Mouse (Mus musculus): Measurements from ENCODE around the gene Crb1. TPM values are rescaled to one million over a fixed set of nuclear protein-coding genes. Genes with fewer than 3 reads are reported as not detected.
A peak's percentile ranks its signal among the peaks of the same experiment; 100 is the strongest.
"Not testable (repeated sequence)": the region's sequence is repeated elsewhere in the genome, so short reads cannot be mapped to it uniquely, and the experiment has no call there.

Crb1 gene
- polyA plus RNA-seq, 2 experiments = not detected

DNA sequence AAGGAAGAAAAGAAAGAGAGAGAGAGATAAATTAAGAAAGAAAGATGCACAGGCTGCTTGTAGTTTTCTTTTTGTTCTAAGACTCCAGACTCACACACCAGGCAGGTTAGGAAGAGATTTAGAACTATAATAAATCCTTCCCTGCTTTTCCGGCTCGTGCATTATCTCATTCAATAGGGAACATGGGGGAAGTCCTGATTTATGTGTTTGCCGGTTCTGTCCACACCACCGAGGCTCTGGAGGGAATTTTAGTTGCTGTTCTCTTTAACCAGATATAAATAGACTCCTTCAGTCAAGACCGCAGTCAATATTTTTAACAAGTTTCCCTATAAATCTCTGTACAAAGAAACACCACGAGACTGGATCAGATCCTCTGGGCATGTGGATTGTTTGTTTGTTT is 57.1 kb downstream of the Crb1 start:
- TF ChIP-seq CTCF (IDR thresholded peaks at IDR 0.05; ENCODE audit: low read depth) = no peak
- TF ChIP-seq EP300 (IDR thresholded peaks at IDR 0.05; ENCODE audit: low read depth) = no peak
- Histone ChIP-seq H3K27me3 (ENCODE audit: control insufficient read depth, insufficient read depth, low read length) (no peaks in the 10 kb centered on the region), H3K9me3 (ENCODE audit: control insufficient read depth, low read length) (no peaks in the 10 kb centered on the region), H3K27ac (no peak overlapping the region), H3K4me1 (replicated peaks; ENCODE audit: control insufficient read depth in 2 of 2, insufficient read depth in 2 of 2, low read length in 1 of 2) (no peaks in the 10 kb centered on the region), H3K4me2 (ENCODE audit: low read depth) (no peak overlapping the region), H3K4me3 (ENCODE audit: insufficient read depth in 1 of 2, low read depth in 2 of 2, low read length in 2 of 2) (no peak overlapping the region), H3K9ac (replicated peaks) (no peak overlapping the region), H3K36me3 (replicated peaks; ENCODE audit: control insufficient read depth, insufficient read depth, low read depth) (no peaks in the 10 kb centered on the region)
- DNase-seq (ENCODE audit: low read depth in 3 of 3, low spot score in 3 of 3) (no peak), ATAC-seq (ENCODE audit: insufficient read depth) (no peak)
- WGBS (ENCODE audit: insufficient replicate concordance) = 41% methylated on average over 6 of the region's 6 CpGs

DNA sequence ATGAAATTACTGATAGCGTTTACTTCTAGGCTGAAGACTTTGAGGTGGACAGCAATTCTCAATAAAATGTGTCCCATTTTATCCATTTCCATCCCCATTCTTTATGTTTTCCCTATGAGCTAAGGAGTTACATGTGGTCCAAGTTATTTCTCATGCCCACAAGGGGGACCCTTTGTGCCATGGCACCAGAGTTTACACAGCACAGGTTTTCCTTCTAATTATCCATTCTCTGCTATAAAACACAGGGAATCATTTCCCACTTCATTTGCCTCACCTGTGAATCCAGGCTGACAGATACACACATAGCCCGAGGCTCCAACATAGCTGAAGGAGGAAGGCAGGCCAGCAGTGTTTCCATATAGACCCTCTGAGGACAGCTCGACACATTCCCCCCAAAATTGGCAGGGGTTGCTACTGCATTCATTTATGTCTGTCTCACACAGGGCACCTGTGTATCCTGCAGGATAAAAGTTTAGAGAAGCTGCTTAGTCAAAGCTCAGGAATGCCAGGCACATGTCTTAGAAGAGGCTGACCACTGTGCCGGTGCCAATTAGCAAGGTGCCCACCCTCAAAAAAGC is 62.5 kb downstream of the Crb1 start:
- 60% methylated on average over 4 of the region's 4 CpGs for WGBS (ENCODE audit: insufficient replicate concordance)

DNA sequence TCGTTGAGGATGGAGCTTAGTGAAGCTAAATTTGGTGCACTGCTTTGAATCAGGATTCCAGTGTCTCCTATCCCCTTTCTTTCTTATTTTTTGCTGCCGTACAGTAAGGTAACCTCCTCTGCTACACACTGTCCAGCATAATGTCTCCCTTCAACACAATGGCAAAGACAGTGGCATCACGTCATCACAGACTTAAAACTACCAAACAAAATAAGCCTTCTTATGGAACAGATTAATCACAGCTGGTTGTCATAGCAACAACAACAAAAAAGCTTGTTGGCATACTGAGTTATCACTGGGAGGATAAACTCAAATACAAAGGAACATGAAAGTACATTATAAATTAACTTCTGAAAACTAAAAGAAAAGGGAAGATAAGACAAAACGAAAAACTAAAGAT is 68.0 kb downstream of the Crb1 start:
- Histone ChIP-seq H3K4me3 (ENCODE audit: insufficient read depth in 1 of 2, low read depth in 2 of 2, low read length in 2 of 2) (no peak overlapping the region), H3K4me1 (replicated peaks; ENCODE audit: control insufficient read depth in 2 of 2, insufficient read depth in 2 of 2, low read length in 1 of 2) (no peaks in the 10 kb centered on the region), H3K27me3 (ENCODE audit: control insufficient read depth, insufficient read depth, low read length) (no peaks in the 10 kb centered on the region), H3K4me2 (ENCODE audit: low read depth) (no peak overlapping the region), H3K9me3 (ENCODE audit: control insufficient read depth, low read length) (no peaks in the 10 kb centered on the region), H3K36me3 (replicated peaks; ENCODE audit: control insufficient read depth, insufficient read depth, low read depth) (no peaks in the 10 kb centered on the region), H3K27ac (no peak overlapping the region), H3K9ac (replicated peaks) (no peak overlapping the region)
- WGBS (ENCODE audit: insufficient replicate concordance) = 54% methylated on average over 4 of the region's 4 CpGs
- TF ChIP-seq CTCF (IDR thresholded peaks at IDR 0.05; ENCODE audit: low read depth) (no peak), EP300 (IDR thresholded peaks at IDR 0.05; ENCODE audit: low read depth) (no peak)
- DNase-seq (ENCODE audit: low read depth in 3 of 3, low spot score in 3 of 3) = no peak
- no peak for ATAC-seq (ENCODE audit: insufficient read depth)

More for the DNA sequence above, 62.5 kb downstream of the Crb1 start:
- H3K36me3 ChIP-seq (replicated peaks; ENCODE audit: control insufficient read depth, insufficient read depth, low read depth) = no peaks in the 10 kb centered on the region
- DNase-seq (ENCODE audit: low read depth in 3 of 3, low spot score in 3 of 3) (no peak), ATAC-seq (ENCODE audit: insufficient read depth) (no peak)
- H3K27ac ChIP-seq = no peak overlapping the region
- H3K9me3 ChIP-seq (ENCODE audit: control insufficient read depth, low read length) = no peaks in the 10 kb centered on the region
- TF ChIP-seq EP300 (IDR thresholded peaks at IDR 0.05; ENCODE audit: low read depth) (no peak), CTCF (IDR thresholded peaks at IDR 0.05; ENCODE audit: low read depth) (peak; percentile 13; the same call in 1 of the 2 replicates)
- no peak overlapping the region for H3K4me2 ChIP-seq (ENCODE audit: low read depth)
- H3K4me1 ChIP-seq (replicated peaks; ENCODE audit: control insufficient read depth in 2 of 2, insufficient read depth in 2 of 2, low read length in 1 of 2) = no peaks in the 10 kb centered on the region
- no peak overlapping the region for H3K9ac ChIP-seq (replicated peaks)
- H3K4me3 ChIP-seq (ENCODE audit: insufficient read depth in 1 of 2, low read depth in 2 of 2, low read length in 2 of 2) = no peak overlapping the region
- no peaks in the 10 kb centered on the region for H3K27me3 ChIP-seq (ENCODE audit: control insufficient read depth, insufficient read depth, low read length)

DNA sequence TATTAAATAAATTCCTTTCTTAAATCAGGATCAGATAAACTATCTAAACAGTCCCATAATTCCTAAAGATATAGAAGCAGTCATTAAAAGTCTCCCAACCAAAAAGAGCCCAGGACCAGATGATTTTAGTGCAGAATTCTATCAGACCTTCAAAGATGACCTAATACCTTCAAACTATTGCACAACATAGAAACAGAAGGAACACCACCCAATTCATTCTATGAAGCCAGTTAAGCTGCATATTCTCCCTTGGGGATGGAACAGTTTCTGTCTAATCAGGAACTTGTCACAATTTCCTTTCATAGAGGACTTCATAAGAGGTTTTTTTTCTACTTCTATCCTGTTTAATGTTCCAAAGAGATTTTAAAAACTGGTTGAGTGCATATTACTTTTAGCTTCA is 74.4 kb downstream of the Crb1 start:
- ATAC-seq (ENCODE audit: insufficient read depth); H3K4me1 ChIP-seq (replicated peaks; ENCODE audit: control insufficient read depth in 2 of 2, insufficient read depth in 2 of 2, low read length in 1 of 2); H3K4me3 ChIP-seq (ENCODE audit: insufficient read depth in 1 of 2, low read depth in 2 of 2, low read length in 2 of 2); H3K36me3 ChIP-seq (replicated peaks; ENCODE audit: control insufficient read depth, insufficient read depth, low read depth); H3K4me2 ChIP-seq (ENCODE audit: low read depth); H3K27ac ChIP-seq; H3K9me3 ChIP-seq (ENCODE audit: control insufficient read depth, low read length); H3K27me3 ChIP-seq (ENCODE audit: control insufficient read depth, insufficient read depth, low read length); H3K9ac ChIP-seq (replicated peaks); DNase-seq (ENCODE audit: low read depth in 3 of 3, low spot score in 3 of 3): not testable (repeated sequence)

DNA sequence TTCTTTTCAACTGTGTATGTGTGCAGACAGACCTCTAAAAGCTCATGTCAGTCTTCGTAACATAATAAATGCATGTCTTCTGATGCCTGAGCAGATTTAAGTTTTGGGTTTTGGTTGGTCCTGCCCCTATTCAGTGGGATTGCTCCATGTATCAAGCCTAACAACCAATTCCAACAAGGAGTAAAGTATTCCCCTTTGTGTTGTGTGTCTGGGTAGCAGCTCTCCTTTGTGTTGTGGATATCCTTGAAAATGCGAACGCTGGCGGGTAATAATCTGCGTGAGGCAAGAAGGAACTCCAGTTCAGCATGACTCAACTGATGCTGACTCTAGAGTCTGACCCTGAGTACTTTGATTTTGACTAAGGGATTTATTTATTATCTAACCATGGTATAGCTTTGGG is 75.1 kb downstream of the Crb1 start:
- Histone ChIP-seq H3K27me3 (ENCODE audit: control insufficient read depth, insufficient read depth, low read length) (no peaks in the 10 kb centered on the region), H3K36me3 (replicated peaks; ENCODE audit: control insufficient read depth, insufficient read depth, low read depth) (no peaks in the 10 kb centered on the region), H3K9me3 (ENCODE audit: control insufficient read depth, low read length) (no peaks in the 10 kb centered on the region), H3K27ac (no peak overlapping the region), H3K9ac (replicated peaks) (no peak overlapping the region), H3K4me2 (ENCODE audit: low read depth) (no peak overlapping the region), H3K4me3 (ENCODE audit: insufficient read depth in 1 of 2, low read depth in 2 of 2, low read length in 2 of 2) (no peak overlapping the region), H3K4me1 (replicated peaks; ENCODE audit: control insufficient read depth in 2 of 2, insufficient read depth in 2 of 2, low read length in 1 of 2) (no peaks in the 10 kb centered on the region)
- WGBS (ENCODE audit: insufficient replicate concordance) = 78% methylated on average over 5 of the region's 5 CpGs
- ATAC-seq (ENCODE audit: insufficient read depth) (no peak), DNase-seq (ENCODE audit: low read depth in 3 of 3, low spot score in 3 of 3) (no peak)
- TF ChIP-seq CTCF (IDR thresholded peaks at IDR 0.05; ENCODE audit: low read depth) (no peak), EP300 (IDR thresholded peaks at IDR 0.05; ENCODE audit: low read depth) (no peak)

Measured in liver, embryonic 14.5 days (tissue).